Mouse (Mus musculus): ENCODE data around the gene Cpne7. TPM values are rescaled to one million over a fixed set of nuclear protein-coding genes. Genes with fewer than 3 reads are reported as not detected.

Gene Cpne7
- polyA plus RNA-seq, 1 experiment, result 72.5 TPM

DNA sequence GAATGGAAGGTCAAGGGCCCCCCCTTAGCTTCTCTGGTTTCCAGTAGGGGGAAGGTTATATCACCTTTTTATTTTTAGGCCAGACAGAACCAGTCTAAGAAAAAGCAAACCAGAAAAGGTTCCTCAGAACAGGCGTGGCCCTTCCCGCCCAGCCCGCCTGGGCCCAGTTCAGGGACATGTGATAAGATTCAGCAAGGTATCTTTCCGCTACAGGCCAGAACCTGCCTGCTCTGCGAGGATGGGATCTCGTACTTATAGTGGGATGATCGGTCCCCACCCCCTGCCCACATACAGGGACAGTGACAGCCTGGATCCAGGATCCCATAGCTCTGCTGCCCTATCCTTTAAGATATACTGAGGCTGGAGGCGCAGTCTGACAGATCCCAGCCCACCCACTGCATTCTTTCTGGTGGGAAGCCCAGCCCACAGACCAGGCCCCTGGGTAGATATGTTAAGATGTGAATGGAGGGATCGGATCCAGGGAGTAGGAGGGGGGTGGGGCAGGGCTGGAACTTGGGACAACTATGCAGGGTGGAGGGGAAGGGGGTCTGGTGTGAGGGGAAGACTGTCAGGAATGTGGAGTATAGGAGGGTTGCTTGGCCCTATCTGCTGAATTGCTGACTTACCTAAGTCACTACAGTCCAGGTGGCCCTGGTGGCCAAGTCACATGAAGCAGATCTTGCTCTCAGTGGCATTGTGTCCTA lies 39.0 kb downstream of the Cpne7 start:
- no peak for TF ChIP-seq POLR2A (IDR thresholded peaks at IDR 0.05; ENCODE audit: extremely low read depth, insufficient read depth, low read length)
- TF ChIP-seq CTCF (IDR thresholded peaks at IDR 0.05; ENCODE audit: extremely low read depth, insufficient read depth, low read length), result no peak
- no peak overlapping the region for H3K4me3 ChIP-seq (ENCODE audit: insufficient read depth, low read length)

DNA sequence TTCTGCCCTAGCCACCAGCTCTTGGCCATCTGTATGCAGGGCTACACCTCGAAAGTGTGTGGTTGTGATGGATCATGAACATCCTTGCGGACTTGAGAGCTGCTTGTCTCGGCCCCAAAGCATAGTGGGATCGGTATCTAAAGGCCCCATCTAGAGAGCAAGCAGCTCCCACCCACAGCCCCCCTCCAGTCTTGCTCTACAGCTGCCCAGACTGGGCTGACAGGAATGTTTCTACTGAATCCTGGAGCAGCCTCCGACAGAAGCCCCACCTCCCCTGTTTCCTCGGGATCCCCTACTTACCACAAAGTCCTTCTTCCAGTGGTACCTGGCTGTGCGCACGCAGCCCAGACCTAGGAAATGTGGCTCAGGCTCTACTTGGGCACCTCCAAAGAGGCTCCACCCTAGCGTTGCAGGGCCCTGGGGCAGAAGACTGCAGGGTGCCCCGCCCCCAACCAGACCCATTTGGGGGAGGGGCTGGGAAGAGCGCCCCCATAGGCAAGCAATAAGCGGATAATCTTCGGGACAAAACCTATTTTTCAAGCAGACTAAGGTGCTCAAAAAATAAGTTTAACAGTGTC lies 40.8 kb downstream of the Cpne7 start, which contains the start of gene Sult5a1:
TSS of gene Sult5a1 (minus strand) at position 428 of the 578 bp plus-strand sequence.
- H3K27ac ChIP-seq (ENCODE audit: insufficient read depth, low read length), result no peak within 1 kb of the TSS
- no peak within 1 kb of the TSS for H3K4me3 ChIP-seq (ENCODE audit: insufficient read depth, low read length)
- no peaks in the 10 kb centered on the region for H3K4me1 ChIP-seq (ENCODE audit: control insufficient read depth, insufficient read depth, low read length)
- TF ChIP-seq CTCF (IDR thresholded peaks at IDR 0.05; ENCODE audit: extremely low read depth, insufficient read depth, low read length) (no peak), POLR2A (IDR thresholded peaks at IDR 0.05; ENCODE audit: extremely low read depth, insufficient read depth, low read length) (no peak)

More for the DNA sequence above, 39.0 kb downstream of the Cpne7 start:
- H3K27ac ChIP-seq (ENCODE audit: insufficient read depth, low read length), result no peak overlapping the region
- H3K4me1 ChIP-seq (ENCODE audit: control insufficient read depth, insufficient read depth, low read length), result no peaks in the 10 kb centered on the region

DNA sequence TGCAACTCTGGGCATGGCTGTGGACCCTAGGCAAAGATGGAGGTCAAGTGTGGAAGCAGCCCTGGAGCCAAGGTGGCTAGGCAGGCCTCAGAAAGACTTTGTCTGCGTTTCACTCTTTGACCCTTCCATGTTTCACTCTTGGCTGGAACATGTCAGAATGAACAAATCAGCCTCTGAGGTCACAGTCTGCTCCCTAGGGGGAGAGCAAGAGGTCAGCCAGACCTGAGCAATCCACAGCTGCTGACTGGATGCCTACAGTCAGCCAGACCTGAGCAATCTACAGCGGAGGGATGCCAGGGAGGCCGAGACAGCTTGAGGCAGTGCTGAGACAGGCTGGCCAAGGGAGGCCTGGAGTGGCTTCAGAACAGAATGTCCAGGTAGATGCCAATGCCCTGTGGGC lies 64.2 kb downstream of the Cpne7 start:
- no peaks in the 10 kb centered on the region for H3K4me1 ChIP-seq (ENCODE audit: control insufficient read depth, insufficient read depth, low read length)
- H3K4me3 ChIP-seq (ENCODE audit: insufficient read depth, low read length), result no peak overlapping the region
- no peak overlapping the region for H3K27ac ChIP-seq (ENCODE audit: insufficient read depth, low read length)
- TF ChIP-seq CTCF (IDR thresholded peaks at IDR 0.05; ENCODE audit: extremely low read depth, insufficient read depth, low read length) (no peak), POLR2A (IDR thresholded peaks at IDR 0.05; ENCODE audit: extremely low read depth, insufficient read depth, low read length) (no peak)

Other genes with a start within 250 kb of the Cpne7 start
- gene Ankrd11, start 75.1 kb upstream of the Cpne7 start, polyA plus RNA-seq (2012; rRNA removed), result 99.7 and 106 TPM in 2 replicates
- gene Spg7, start 54.4 kb upstream of the Cpne7 start, polyA plus RNA-seq (2012; rRNA removed), result 76.9 and 93.5 TPM in 2 replicates
- gene Rpl13, start 15.0 kb upstream of the Cpne7 start, polyA plus RNA-seq (2012; rRNA removed), result 1,008 and 1,076 TPM in 2 replicates
- 0.10 and 0.87 TPM in 2 replicates for gene Sult5a1, start 40.9 kb downstream of the Cpne7 start, polyA plus RNA-seq (2012; rRNA removed)
- gene Dpep1, start 68.9 kb downstream of the Cpne7 start, polyA plus RNA-seq (2012; rRNA removed), result not detected in 2 replicates
- 126 and 130 TPM in 2 replicates for gene Chmp1a, start 95.4 kb downstream of the Cpne7 start, polyA plus RNA-seq (2012; rRNA removed)
- gene Spata33, start 95.5 kb downstream of the Cpne7 start, polyA plus RNA-seq (2012; rRNA removed), result 8.4 and 9.7 TPM in 2 replicates
- gene Cdk10, start 107.5 kb downstream of the Cpne7 start, polyA plus RNA-seq (2012; rRNA removed), result 165 and 187 TPM in 2 replicates
- gene Spata2l, start 118.9 kb downstream of the Cpne7 start, polyA plus RNA-seq (2012; rRNA removed), result 59.6 and 69.8 TPM in 2 replicates
- 28.4 and 30.9 TPM in 2 replicates for gene Zfp276, start 136.8 kb downstream of the Cpne7 start, polyA plus RNA-seq (2012; rRNA removed)
- gene Vps9d1, start 137.0 kb downstream of the Cpne7 start, polyA plus RNA-seq (2012; rRNA removed), result 111 and 112 TPM in 2 replicates
- 3.9 and 4.8 TPM in 2 replicates for gene Fanca, start 201.2 kb downstream of the Cpne7 start, polyA plus RNA-seq (2012; rRNA removed)
- 18.2 and 18.9 TPM in 2 replicates for gene Spire2, start 215.3 kb downstream of the Cpne7 start, polyA plus RNA-seq (2012; rRNA removed)

Data from cortical plate, adult 2 months (tissue).